Mouse (Mus musculus) lung, adult 10 weeks (tissue): Measurements from ENCODE around the gene Map3k1. TPM values are rescaled to one million over a fixed set of nuclear protein-coding genes. Genes with fewer than 3 reads are reported as not detected.

ENCODE experiments used
- polyA plus RNA-seq: library from polyadenylated mRNA; stranded (reverse); fragments of 350-450 nt; fragmentation: Illumina TruSeq; extraction: RNeasy Lipid Tissue Mini Kit (QIAGEN cat#74804); gene quantifications from one replicate; pipeline ENCODE4 v1.2.3, GENCODE M21; 2014; ENCODE audit warnings: low read depth, low replicate concordance; ENCODE audit not compliant: insufficient read depth

Map3k1 gene
- 6.3 TPM for polyA plus RNA-seq

GRCm38 (mm10) chr13:111808637-111809465, at the start of gene Map3k1:
Gene Map3k1 (minus strand): TSS chr13:111808993.

Other genes with a start within 250 kb of the Map3k1 start
- not detected for gene Gm10198, start 216.2 kb downstream of the Map3k1 start, polyA plus RNA-seq
- gene Mier3, start 128.0 kb downstream of the Map3k1 start, polyA plus RNA-seq, result 4.8 TPM